Mouse (Mus musculus): ENCODE measurements at regions not wholly inside any gene's neighbourhood (a gene's known extent, or its start where the extent isn't known, plus 50 kb on each side); places are given as distances from the start of the nearest gene placed in this dataset.

DNA sequence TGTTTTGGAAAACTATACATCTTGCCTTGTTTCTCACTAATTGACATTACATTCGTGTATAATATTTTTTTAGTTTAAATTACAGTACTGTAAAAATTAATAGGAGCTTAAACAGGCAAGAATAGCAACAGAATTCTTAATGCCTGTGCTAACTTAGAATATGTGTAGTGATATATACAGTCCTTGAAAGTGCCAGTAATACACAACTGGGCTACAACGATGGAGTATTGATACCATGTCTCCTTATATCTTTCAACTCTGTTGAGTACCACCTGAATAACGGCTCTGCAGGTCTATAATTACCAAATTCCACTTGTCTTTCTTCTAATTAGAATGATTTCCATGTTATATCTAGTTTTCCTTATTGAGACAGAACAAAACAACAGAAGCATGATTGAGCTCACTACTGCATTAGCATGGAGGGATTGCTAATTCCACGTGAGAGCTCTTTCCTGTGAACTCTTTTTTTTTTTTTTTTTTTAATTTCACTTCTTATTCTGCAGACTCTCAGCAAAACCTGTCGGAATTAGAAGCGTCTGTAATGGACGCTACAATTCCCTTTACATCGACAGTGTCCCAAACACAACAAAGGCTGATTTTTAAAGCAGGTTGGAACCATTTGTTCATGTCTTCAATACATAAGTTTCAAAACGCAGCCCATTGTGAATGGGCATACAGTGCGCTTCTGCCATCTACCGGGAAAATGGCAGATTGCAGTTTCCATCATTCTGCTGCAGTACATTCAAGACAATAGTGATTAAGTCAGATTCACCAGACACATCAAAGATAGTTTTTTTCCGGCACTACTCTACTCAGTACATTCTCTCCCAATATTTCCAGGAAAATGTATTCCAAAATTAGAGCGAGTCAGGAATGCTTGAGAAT is 300.8 kb upstream of the Gpc5 start:
- H3K4me3 ChIP-seq (ENCODE audit: insufficient read depth, low read depth, low read length): no peak overlapping the region
- 16% methylated on average over 13 of the region's 13 CpGs for WGBS
- TF ChIP-seq POLR2A (IDR thresholded peaks at IDR 0.05; ENCODE audit: insufficient read depth, low read depth, low read length) (no peak), CTCF (IDR thresholded peaks at IDR 0.05; ENCODE audit: insufficient read depth, low read depth, low read length) (no peak)
- H3K4me1 ChIP-seq (ENCODE audit: control insufficient read depth, insufficient read depth, low read length): no peaks in the 10 kb centered on the region
- no peak overlapping the region for H3K27ac ChIP-seq (ENCODE audit: insufficient read depth, low read depth, low read length)

- 53% methylated on average over 4 of the region's 4 CpGs for WGBS
- no peak for TF ChIP-seq CTCF (IDR thresholded peaks at IDR 0.05; ENCODE audit: insufficient read depth, low read depth, low read length)
- no peak for TF ChIP-seq POLR2A (IDR thresholded peaks at IDR 0.05; ENCODE audit: insufficient read depth, low read depth, low read length)
- H3K4me3 ChIP-seq (ENCODE audit: insufficient read depth, low read depth, low read length): no peak overlapping the region
- H3K27ac ChIP-seq (ENCODE audit: insufficient read depth, low read depth, low read length): no peak overlapping the region
- no peaks in the 10 kb centered on the region for H3K4me1 ChIP-seq (ENCODE audit: control insufficient read depth, insufficient read depth, low read length)
Measured at GRCm38 (mm10) chr14:114791831-114792224, 300.2 kb upstream of the Gpc5 start.

DNA sequence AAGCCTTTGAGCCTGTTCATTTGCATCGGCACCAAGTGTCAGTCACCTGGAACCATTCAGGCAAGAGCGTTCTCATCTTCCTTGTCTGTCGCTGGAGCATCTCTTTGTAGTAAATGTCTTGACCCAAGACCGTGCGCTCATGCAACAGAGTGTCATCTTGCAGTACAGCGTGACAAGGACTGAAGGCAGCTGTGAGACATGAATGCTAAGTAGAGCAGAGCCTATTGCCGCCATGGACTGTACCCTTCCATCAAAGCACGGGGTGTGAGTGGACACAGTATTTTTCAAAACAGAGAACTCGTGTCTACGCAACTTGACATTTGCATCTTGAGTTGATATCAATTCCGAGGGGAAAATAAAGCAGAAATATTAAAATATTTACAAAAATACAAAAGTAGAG is 287.4 kb upstream of the Gpc5 start:
- TF ChIP-seq POLR2A (IDR thresholded peaks at IDR 0.05; ENCODE audit: insufficient read depth, low read depth, low read length) (no peak), CTCF (IDR thresholded peaks at IDR 0.05; ENCODE audit: insufficient read depth, low read depth, low read length) (no peak)
- no peak overlapping the region for H3K27ac ChIP-seq (ENCODE audit: insufficient read depth, low read depth, low read length)
- no peak overlapping the region for H3K4me3 ChIP-seq (ENCODE audit: insufficient read depth, low read depth, low read length)
- no peaks in the 10 kb centered on the region for H3K4me1 ChIP-seq (ENCODE audit: control insufficient read depth, insufficient read depth, low read length)
- 94% methylated on average over 11 of the region's 11 CpGs for WGBS

- no peaks in the 10 kb centered on the region for H3K4me1 ChIP-seq (ENCODE audit: control insufficient read depth, insufficient read depth, low read length)
- TF ChIP-seq POLR2A (IDR thresholded peaks at IDR 0.05; ENCODE audit: insufficient read depth, low read depth, low read length): no peak
- TF ChIP-seq CTCF (IDR thresholded peaks at IDR 0.05; ENCODE audit: insufficient read depth, low read depth, low read length): no peak
- 93% methylated on average over 2 of the region's 2 CpGs for WGBS
- H3K27ac ChIP-seq (ENCODE audit: insufficient read depth, low read depth, low read length): no peak overlapping the region
- H3K4me3 ChIP-seq (ENCODE audit: insufficient read depth, low read depth, low read length): no peak overlapping the region
Measured at GRCm38 (mm10) chr14:114808621-114809020, 283.4 kb upstream of the Gpc5 start.

DNA sequence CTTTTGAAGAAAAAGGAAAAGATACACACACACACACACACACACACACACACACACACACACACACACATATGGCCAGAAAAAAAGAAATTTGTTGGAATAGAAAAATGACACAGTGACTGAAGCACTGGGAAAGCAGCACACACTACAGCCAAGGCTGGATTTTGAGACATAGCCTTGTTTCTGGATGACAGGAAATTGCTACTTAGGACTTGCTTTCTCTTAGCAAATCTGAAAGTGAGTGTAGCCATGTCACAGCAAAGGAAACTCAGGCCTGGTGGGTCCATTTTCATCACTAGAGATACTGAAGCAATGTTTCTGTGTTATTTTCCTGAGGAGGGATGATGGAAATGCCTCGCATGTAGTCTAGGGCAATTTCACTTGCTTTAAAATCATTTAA is 271.3 kb upstream of the Gpc5 start:
- H3K27ac ChIP-seq (ENCODE audit: insufficient read depth, low read depth, low read length): no peak overlapping the region
- H3K4me3 ChIP-seq (ENCODE audit: insufficient read depth, low read depth, low read length): no peak overlapping the region
- 78% methylated on average over 1 of the region's 1 CpGs for WGBS
- TF ChIP-seq POLR2A (IDR thresholded peaks at IDR 0.05; ENCODE audit: insufficient read depth, low read depth, low read length) (no peak), CTCF (IDR thresholded peaks at IDR 0.05; ENCODE audit: insufficient read depth, low read depth, low read length) (no peak)
- H3K4me1 ChIP-seq (ENCODE audit: control insufficient read depth, insufficient read depth, low read length): no peaks in the 10 kb centered on the region; the same call in 1 of the 2 replicates

GRCm38 (mm10) chr14:114821098-114821594 is 270.9 kb upstream of the Gpc5 start:
- Histone ChIP-seq H3K27ac (ENCODE audit: insufficient read depth, low read depth, low read length) (no peak overlapping the region), H3K4me1 (ENCODE audit: control insufficient read depth, insufficient read depth, low read length) (no peaks in the 10 kb centered on the region; the same call in 1 of the 2 replicates), H3K4me3 (ENCODE audit: insufficient read depth, low read depth, low read length) (no peak overlapping the region)
- TF ChIP-seq CTCF (IDR thresholded peaks at IDR 0.05; ENCODE audit: insufficient read depth, low read depth, low read length) (no peak), POLR2A (IDR thresholded peaks at IDR 0.05; ENCODE audit: insufficient read depth, low read depth, low read length) (no peak)
- 57% methylated on average over 2 of the region's 2 CpGs for WGBS

GRCm38 (mm10) chr14:114821672-114822071 is 270.3 kb upstream of the Gpc5 start:
- TF ChIP-seq CTCF (IDR thresholded peaks at IDR 0.05; ENCODE audit: insufficient read depth, low read depth, low read length) (no peak), POLR2A (IDR thresholded peaks at IDR 0.05; ENCODE audit: insufficient read depth, low read depth, low read length) (no peak)
- WGBS: 96% methylated on average over 5 of the region's 5 CpGs
- H3K4me1 ChIP-seq (ENCODE audit: control insufficient read depth, insufficient read depth, low read length): no peaks in the 10 kb centered on the region; the same call in 1 of the 2 replicates
- H3K4me3 ChIP-seq (ENCODE audit: insufficient read depth, low read depth, low read length): no peak overlapping the region
- no peak overlapping the region for H3K27ac ChIP-seq (ENCODE audit: insufficient read depth, low read depth, low read length)

- H3K4me1 ChIP-seq (ENCODE audit: control insufficient read depth, insufficient read depth, low read length): no peaks in the 10 kb centered on the region
- TF ChIP-seq POLR2A (IDR thresholded peaks at IDR 0.05; ENCODE audit: insufficient read depth, low read depth, low read length) (no peak), CTCF (IDR thresholded peaks at IDR 0.05; ENCODE audit: insufficient read depth, low read depth, low read length) (no peak)
- H3K27ac ChIP-seq (ENCODE audit: insufficient read depth, low read depth, low read length): no peak overlapping the region
- no peak overlapping the region for H3K4me3 ChIP-seq (ENCODE audit: insufficient read depth, low read depth, low read length)
- WGBS: 81% methylated on average over 10 of the region's 10 CpGs
Measured at GRCm38 (mm10) chr14:114826662-114827321, 265.2 kb upstream of the Gpc5 start.

DNA sequence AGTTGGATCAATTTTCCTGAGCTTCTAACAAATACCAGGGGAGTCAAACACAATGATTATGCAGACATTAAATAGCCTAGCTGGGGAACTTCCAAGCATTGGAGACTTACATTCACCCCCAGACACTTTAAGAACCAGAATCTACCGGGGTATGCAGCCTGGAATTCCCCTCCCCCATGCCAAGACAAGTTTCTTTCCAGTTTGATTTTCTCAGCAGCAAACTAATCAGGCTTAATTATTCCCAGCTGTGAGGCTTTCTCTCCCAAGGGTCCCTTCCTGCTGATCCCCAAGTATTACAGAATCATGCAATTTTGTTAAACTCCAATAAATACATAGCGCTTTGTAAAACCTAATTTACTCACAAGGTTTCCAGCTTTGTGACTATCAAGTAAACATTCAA is 262.7 kb upstream of the Gpc5 start:
- Histone ChIP-seq H3K4me3 (ENCODE audit: insufficient read depth, low read depth, low read length) (no peak overlapping the region), H3K27ac (ENCODE audit: insufficient read depth, low read depth, low read length) (no peak overlapping the region), H3K4me1 (ENCODE audit: control insufficient read depth, insufficient read depth, low read length) (no peaks in the 10 kb centered on the region)
- no peak for TF ChIP-seq CTCF (IDR thresholded peaks at IDR 0.05; ENCODE audit: insufficient read depth, low read depth, low read length)
- no peak for TF ChIP-seq POLR2A (IDR thresholded peaks at IDR 0.05; ENCODE audit: insufficient read depth, low read depth, low read length)
- 23% methylated on average over 2 of the region's 2 CpGs for WGBS
